Mouse (Mus musculus) ES-E14 (cell line): Measurements from ENCODE around the gene Adamtsl5.

Experiments
- CHD2 ChIP-seq: IDR thresholded peaks from 2 replicates; pipeline ENCODE4 v1.6.1; 2014; ENCODE audit warnings: mild to moderate bottlenecking, low read depth, low read length, inconsistent platforms
- MAFK ChIP-seq: IDR thresholded peaks from 2 replicates; pipeline ENCODE4 v1.6.1; 2014; ENCODE audit warnings: mild to moderate bottlenecking, low read depth, low read length, inconsistent platforms; ENCODE audit not compliant: insufficient read depth
- ZC3H11A ChIP-seq: IDR thresholded peaks from 2 replicates; pipeline ENCODE4 v1.6.1; 2012; ENCODE audit warnings: low read depth, mild to moderate bottlenecking, inconsistent platforms, low read length, borderline replicate concordance

DNA sequence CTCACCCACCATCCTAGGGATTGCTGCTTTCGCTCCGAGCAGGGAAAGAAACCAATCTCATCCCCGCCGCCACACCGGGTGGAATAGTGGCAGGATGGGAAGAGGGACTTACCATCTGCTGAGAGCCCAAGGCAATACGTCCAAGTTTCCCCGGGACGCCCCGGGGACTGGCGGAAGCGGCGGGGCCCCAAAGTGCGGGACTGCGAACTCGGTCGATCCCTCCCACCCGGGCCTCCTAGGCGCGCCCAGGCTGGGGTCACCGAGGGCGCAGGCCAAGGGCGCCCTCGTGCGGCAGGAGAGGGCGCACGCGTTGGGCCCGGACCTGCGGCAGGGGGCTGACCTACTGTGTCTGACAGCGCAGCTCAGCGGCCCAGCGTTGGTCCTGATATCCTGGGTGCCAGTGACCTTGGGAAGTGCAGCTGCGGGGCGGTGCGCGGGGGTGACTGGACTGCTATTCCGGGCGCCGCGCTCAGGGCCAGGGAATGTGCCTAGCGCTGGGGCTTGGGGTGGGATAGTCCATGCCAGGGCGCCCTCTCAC, at the start of gene Adamtsl5:
- no peak for TF ChIP-seq CHD2
- TF ChIP-seq ZC3H11A, result no peak
- TF ChIP-seq MAFK, result no peak
